Mouse (Mus musculus): Measurements from ENCODE around the gene D630039A03Rik.
A peak's percentile ranks its signal among the peaks of the same experiment; 100 is the strongest.
"Not testable (repeated sequence)": the region's sequence is repeated elsewhere in the genome, so short reads cannot be mapped to it uniquely, and the experiment has no call there.

The D630039A03Rik gene

DNA sequence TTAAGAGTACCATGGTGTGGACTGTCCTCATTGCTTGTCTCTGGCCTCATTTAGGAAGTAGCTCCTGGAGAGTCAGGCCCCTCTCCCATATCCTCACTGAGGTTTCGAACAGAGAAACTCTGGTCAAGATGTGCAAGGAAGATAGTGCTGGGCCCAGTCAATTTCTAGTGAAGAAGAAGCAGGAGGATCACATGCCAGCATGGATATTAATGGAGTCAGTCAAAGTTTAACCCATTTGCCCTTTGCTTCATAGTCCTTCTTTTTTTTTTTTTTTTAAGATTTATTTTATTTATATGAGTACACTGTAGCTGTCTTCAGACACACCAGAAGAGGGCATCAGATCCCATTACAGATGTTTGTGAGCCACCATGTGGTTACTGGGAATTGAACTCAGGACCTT is 27.1 kb downstream of the D630039A03Rik start:
- DNase-seq (ENCODE audit: low spot score in 2 of 2): not testable (repeated sequence)

DNA sequence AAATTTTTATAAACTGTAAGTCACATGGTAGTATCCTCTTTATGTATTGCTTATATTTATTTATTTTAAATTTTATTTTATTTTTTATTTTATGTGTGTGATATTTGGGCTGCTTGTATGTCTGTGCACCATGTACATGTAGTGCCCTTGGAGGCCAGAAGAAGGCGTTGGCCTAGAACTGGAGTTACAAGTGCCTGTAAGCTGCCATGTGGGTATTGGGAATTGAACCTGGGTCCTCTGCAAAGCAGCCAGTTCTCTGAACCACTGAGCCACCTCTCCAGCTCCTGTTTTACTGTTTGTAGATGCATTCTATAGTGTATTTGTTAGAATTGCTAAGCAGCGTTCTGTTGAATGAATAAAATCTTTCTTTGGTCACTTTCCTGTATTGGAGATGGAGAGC is 27.9 kb downstream of the D630039A03Rik start:
- DNase-seq (ENCODE audit: low spot score in 2 of 2): no peak

DNA sequence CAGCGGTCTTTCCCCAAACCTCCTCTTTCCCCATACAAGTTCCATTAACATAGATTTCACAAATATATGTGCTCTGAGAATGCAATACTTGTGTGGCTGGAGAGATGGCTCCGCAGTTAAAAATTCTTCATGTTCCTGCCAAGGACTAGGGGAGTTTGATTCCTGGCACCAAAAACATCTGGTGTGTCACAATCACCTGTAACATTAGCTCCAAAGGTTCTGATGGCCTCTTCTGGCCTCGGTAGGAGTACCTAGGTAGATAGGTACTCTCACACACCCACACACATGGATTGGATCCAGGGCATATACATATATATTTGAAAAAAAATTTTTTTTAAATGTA is 29.2 kb downstream of the D630039A03Rik start:
- no peak for DNase-seq (ENCODE audit: low spot score in 2 of 2)

DNA sequence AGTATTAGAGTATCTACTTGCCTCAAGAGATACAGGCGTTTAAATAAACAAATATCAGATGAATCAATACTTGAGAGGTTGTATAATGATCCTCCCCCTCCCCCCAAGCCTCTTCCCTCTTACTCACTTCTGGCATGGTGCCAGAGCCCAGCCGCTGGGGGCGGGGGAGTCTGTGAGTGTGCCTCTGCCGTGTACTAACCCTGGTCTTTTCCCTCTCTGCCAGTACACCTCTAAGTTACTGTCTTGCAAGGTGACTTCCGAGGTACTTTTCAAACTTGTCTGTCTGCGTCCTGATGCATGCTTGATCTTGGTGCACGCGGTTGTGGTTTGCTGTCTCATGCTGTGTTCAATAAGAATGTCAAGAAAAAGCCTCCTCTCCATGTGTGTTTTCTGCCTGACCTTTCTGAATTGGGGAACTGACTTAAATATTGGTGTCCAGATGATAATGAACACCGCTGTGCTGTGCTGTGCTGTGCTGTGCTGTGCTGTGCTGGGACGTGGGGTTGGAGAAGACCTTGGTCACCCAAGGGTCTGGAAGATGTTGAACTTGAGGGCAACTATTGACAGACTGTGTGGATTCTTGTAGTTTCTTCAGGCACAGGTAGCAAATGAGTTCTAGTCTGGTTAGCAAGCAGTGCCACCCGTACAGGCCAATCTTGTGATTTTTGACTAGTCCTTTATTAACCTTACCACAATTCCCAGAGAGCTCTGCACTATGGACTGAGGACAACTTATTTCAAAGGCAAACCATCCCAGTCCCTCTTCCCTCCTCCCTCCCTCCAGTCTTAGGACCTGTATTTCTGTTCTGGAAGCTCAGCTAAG is 29.8 kb downstream of the D630039A03Rik start:
- DNase-seq (ENCODE audit: low spot score in 2 of 2): no peak

DNA sequence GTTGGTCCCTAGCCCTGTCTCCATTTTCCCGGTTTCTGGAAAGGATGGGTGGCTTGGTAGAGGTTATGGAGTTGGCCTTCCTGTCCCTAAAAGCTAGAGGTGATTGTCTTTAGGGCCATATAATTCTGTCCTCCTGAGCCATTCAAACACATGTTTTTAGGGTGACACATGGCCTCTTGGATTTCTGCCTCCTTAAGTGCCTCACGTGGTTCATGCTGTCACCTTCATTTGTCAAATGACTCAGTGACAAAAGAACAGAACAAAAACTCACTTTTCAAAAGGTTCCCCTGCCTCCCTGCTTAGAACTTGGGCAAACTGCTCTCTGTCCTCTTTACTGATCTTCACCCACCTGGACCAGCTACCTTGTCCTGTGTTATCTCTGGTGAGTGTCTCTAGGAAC is 30.9 kb downstream of the D630039A03Rik start:
- DNase-seq (ENCODE audit: low spot score in 2 of 2): no peak

DNA sequence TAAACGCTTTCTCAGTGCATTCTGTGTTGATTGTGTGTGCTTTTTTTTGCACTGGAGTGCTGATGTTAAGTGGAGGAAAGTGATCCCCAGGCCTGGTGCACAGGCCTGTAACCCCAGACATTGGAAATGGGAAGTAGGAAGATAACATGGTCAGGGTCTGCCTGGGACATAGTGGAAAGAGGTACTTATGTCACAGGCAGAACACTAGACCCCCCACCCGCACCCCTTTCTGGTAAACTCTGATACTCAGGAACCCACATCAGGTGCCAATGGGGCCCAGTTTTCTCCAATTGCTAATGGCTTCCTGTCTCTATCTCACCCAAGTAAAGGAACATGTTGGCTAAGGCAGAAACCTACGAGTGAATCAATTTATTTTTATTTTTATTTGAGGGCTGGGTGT is 31.6 kb downstream of the D630039A03Rik start:
- DNase-seq (ENCODE audit: low spot score in 2 of 2): no peak

DNA sequence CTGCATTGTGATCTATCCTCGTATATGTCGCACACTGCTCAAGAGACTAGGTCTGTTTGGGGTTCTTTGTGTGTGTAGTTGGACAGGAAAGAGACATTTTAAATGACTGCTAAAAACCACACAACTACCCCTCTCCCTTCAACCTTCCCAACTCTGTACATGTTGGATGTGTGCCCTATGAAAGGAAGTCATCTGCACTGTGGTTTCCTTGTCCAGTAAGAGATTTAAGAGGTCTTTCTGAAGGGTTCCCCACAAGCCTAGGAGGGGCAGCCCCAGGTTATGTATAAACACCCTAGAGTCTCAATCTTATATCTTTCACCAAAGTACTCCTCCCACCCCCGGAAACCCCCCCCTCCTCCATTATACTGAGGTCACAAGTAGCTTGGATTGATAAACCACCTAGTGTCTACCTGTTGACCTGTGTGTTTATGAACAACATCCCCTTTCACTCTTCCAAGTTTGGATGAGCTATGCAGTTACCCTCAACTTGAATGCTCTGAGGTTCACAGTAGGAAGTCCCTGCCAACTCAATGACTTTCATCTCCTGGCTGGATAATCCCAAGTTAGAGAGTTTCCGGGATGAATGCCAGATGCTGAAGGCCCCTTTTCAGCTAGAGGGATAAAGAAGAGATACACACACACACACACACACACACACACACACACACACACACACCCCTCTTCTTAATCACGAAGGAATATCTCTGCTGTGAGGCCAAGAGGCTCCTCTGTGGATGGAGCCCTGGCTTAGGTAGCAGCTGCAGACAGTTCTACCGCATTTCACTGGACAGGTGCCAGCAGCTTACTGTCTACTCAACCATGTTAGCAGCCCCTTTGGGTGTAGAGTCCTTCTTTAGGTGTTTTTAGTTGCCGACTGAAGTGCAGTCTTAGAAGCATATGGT is 32.3 kb downstream of the D630039A03Rik start:
- no peak for DNase-seq (ENCODE audit: low spot score in 2 of 2)

DNA sequence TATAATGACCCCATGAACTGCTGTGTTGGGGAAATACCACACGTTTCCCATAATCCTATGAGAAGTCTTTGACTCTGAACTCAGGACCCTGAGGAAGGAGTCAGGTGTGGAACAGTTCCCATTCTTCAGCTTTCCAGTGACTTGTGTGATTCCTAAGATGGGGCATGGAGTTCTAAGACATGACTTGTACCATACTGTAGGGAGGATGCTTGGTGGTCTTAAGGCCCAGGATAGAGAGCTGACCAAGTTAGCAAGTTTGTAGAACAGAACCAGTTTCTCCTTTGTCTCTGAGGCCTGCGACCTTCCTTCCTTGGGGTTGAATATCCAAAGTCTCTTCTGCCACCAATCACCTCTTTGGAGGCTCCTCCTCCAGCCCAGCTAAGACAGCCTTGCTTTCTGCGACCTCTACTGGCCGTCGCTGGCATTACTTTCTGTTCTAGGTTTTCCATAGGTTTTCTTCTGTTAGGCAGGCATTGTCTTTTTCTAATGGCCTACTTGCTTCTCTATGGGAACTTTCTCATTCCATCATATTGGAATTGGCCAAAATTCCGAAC is 36.2 kb downstream of the D630039A03Rik start:
- peak in 1 of 2 experiments; percentile 86 for DNase-seq (ENCODE audit: low spot score in 2 of 2)

DNA sequence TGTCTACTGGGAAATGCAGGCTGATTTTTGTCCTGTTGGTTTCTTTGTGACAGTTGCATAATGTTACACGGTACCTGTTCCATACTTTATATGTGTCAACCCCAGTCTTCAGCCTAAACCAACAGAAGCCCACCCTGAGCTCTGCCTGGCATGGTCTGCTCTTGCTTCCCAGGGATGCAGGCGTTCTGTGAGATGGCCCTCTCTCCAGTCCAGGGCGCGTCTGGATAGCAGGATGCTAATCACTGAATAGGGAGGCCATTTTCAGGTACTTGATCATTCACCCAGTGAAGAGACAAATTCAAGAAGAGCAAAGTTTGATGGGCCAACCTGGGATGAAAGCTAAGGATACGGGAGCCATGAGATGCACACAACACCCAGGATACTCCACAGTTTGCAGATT is 37.0 kb downstream of the D630039A03Rik start:
- DNase-seq (ENCODE audit: low spot score in 2 of 2): no peak

DNA sequence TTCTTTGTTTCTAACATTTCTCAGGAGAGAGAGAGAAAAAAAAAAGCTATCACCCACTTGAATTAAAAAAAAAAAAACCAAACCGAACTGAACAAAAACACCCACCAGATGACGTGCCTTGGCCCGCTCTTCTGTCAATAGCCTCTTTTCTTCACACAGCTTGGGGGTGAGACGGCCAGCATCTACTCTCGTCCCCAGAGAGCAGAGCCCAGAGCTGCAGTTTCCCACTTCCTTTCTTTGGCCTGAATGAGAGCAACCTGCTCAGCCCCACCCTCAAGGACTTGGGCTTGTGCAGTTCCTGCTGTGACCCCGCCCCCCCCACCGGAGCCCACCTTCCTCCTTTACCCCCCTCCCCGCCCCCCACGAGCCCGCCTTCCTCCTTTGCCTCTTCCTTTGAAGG is 48.6 kb downstream of the D630039A03Rik start:
- DNase-seq (ENCODE audit: low spot score in 2 of 2): no peak

DNA sequence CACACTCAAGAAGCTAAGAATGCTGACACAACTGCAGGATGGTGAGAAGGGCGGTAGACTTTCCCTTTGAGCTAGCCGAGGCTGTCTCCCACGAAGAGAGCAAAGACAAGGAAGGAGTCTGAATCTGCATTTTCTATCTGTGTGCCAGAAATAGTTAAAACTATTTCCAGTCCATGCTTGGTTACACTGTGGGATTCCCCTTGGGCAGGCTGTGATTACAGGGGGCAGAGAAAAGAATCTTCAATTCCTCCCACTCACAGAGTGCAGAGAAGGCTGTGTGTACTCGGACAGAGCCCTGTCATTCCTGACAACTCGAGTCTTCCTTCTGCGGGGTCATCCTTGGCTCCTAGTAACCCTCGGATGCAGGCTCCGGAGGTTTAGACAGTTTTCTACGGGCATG is 49.1 kb downstream of the D630039A03Rik start:
- DNase-seq (ENCODE audit: low spot score in 2 of 2): no peak

DNA sequence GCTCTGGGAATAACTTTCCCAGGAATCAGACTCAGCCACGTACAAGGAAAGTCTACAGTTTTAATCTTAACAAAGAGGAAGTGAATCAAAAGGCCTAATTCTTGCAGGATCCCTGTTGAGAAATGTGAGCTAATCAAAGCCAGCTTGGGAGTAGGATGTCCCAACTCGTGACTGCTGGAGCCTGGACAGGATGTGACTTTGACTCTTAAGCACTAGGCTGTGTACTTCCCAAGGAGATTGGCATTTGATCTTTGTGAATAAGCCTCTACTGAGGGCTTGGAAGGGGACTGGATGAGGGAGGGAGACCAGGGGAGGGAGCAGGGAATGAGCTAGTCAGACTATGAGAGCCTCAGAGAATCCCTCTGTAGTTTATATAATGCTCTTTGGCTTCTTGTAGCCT is 50.0 kb downstream of the D630039A03Rik start:
- no peak for DNase-seq (ENCODE audit: low spot score in 2 of 2)

DNA sequence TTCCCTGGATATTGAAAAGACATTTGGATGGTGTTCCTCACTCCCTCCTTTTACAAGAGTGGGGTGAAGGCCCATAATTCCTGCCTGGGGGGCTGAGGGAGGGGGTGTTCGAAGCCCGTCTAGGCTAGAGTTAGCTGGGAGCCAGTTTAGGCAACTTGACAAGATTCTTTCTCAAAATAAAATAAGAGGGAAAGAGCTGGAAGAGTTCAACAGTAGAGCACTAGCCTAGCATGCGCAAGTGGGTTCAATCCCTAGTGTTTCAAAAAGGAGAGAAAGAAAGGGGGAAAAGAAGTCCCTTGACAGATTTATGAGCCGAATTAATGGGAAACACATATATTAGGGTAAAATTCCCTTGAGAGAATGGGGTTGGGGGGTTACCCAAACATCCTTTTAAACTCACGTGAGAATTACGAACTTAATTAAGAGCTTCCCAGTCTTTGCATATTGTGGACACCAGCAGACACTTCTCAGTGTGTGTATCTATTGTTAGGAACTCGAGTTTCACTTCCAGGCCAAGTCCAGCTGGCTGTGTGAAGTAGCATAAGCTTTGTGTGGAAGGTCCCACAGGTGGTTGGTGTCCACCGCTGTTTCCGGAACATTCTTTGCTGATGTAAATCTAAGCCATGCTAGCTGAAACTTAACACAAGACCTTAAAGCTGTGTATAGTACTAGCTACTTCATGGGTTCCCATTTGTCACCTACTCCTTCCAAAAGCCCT is 53.7 kb downstream of the D630039A03Rik start:
- DNase-seq (ENCODE audit: low spot score in 2 of 2): no peak

DNA sequence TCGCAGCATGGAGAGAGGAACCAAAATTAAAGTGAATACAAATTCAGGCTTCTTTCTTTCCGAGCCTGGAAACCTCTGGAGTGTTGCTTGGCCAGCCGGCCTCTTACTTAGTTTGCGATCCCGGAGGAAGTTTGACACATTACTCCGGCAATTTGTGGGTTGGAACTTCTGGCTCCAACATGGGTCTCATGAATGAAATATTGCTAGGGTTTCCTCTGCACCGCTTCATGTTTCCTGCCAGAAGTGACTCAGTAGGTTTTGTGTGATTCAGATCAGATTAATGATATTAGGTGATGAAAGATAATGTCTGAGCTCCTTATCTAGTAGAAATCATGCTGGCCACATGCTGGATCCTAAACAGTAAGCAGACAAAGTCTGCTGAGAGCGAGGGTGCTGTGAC is 54.2 kb downstream of the D630039A03Rik start:
- no peak for DNase-seq (ENCODE audit: low spot score in 2 of 2)

DNA sequence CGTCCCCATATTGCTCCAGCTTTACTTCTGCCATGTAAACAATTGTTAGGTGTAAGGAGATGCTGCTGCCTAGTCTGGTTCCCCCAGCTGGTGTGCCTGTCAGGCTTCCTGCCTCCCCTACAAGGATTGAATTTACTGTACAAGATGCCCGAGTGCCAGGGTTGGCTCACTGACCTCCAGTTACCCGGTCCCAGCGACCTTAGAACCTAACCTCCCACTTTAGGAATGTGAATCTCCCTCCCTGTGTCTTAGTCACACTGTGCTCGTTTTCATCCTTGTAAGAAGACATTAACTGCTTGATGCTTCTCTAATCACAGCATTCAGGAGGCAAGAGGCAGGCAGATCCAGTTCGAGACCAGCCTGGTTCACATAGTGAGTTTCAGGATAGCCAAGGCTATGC is 54.9 kb downstream of the D630039A03Rik start:
- DNase-seq (ENCODE audit: low spot score in 2 of 2): no peak

DNA sequence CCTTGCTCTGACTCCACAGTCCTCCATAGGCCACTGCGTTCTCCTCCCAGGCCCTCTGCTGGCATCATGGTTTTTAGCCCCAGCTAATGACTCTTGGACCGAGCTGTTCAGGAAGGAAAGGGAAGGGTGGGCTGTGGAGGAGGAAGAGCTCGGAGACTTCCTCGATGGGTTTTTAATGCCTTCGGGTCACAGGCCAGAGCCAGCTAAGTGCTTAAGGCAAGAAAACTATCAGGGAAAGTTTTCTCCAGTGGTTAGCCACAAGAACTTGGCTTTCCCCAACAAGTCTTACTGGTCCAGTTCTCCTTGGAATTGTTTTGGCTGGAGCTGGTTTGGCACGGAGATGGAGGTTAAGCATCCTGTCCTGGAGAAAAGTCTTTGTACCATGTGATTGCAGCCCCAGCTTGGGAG is 55.9 kb downstream of the D630039A03Rik start:
- DNase-seq (ENCODE audit: low spot score in 2 of 2): no peak
